Mouse (Mus musculus) thymus, postnatal 4 days (tissue): ENCODE results near the gene Stx2.
"Not testable (repeated sequence)": the region's sequence is repeated elsewhere in the genome, so short reads cannot be mapped to it uniquely, and the experiment has no call there.

Source experiments
- DNase-seq: peaks from one replicate; pipeline ENCODE4 v3.0.0; 2021

The Stx2 gene

GRCm38 (mm10) chr5:129008008-129008407, 366 bp downstream of the Stx2 start:
- DNase-seq: no peak

- DNase-seq: peak; percentile 26
These were observed 1.0 kb downstream of the Stx2 start for GRCm38 (mm10) chr5:129007105-129007957.

DNA sequence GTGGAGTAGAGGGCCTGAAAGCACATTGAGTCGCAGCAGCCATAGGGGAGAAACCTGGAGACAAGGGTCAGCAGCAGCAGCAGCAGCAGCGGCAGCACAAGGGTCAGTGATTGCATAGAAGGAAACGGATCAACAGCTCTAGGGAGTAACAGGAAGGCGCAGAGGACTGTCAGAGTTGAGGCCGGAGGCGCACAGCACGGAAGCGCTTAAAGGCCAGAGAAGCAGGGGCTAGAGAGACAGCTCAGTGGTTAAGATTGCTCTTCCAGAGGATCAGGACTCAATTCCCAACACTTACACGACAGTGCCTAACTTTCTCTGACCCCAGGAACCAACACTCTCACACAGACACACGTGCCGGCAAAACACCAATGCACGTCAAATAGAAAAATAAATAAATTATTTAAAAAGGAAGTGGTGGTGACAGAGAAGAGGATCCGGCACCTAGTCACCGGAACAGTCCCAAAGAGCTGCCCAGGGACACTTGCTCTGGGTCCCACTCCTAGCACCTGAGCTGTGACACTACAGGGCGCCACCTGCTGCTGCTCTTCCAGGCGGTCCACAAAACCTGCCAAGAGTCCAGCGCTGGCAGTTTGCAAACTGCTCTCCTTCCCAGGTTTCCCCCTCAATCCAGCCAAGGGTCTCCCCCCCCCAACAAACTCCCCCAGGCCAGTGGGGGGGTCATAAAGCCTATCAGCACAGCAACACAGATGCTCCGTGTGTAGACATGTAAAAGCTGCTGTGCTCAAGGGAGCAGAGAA, 2.2 kb downstream of the Stx2 start:
- peak; percentile 42 for DNase-seq

DNA sequence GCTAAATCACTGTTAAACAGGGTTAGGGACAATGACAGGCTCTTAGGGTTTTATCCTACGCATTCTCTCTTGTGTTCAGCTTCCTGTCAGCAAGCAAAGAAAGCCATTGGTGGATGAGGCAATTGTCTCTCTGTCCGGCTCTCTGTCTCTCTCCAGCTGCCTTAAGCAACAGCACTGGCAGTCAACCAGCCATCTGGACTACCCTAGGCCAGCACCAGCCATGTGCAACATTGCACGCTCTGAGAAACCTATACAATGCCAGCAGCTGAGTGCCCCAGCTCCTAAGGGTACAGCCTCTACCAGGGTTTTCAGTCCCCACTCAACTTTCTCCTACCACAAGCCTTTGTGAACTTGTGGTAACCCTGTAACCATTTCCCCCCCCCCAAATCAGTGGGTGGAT, 3.0 kb downstream of the Stx2 start:
- no peak for DNase-seq

DNA sequence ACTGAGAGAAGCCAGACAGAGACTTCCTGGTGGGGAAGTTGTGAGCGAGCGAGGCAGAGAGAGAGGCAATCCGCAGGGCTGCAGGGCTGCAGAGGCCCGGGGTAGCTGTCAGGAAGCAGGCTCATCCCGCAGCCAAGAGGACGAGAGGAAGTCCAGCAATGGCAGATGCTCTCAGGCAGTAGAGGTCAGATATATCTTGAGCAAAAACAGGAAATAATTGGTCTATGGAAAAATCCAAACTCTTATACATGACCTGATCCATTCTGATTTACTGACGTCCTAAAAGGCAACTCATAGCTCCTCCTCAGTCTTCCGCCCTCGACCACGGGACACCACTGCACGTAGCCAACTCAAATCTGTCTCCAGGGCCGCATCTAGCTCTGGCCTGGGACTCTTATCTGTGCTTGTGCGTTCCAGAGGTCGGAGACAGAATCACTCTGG, 5.8 kb downstream of the Stx2 start:
- DNase-seq: peak; percentile 21

DNA sequence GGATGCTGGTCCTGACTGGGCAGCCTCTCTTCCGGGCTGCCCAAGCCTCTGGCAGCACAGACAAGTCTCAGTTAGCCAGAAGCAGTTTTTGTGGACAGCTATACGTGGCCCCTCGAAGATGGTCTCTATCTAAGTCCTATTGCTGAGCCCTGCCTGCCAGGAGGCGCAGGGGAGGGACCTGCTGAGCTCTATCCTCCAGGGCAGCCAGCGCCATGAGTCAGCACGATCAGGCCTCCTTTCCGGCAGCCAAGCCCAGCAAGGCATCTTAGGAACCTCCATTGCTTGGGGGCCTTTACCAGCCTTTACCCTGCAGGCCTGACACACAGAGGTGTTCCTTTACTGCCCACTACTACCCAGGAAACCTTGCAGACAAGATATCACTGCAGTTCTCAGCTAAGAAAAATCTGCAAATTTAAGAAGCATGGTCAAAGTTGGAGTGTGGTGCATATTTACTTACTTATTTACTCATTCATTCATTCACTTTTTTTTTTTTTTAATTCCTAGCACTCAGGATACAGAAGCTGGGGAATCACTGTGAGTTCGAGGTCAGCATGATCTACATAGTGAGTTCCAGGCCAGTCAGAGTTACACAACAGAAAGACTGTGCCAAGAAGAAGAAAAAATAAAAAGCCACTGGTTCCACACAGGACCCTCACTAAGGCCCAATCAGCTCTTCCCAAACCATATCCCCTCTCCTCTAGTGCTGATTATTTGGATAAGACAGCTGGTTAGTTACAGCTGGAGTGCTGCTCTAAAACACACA, 7.5 kb downstream of the Stx2 start:
- DNase-seq: no peak

GRCm38 (mm10) chr5:128987141-128987954, 21.0 kb downstream of the Stx2 start:
- DNase-seq: no peak

GRCm38 (mm10) chr5:128985946-128986345, 22.4 kb downstream of the Stx2 start:
- no peak for DNase-seq

DNA sequence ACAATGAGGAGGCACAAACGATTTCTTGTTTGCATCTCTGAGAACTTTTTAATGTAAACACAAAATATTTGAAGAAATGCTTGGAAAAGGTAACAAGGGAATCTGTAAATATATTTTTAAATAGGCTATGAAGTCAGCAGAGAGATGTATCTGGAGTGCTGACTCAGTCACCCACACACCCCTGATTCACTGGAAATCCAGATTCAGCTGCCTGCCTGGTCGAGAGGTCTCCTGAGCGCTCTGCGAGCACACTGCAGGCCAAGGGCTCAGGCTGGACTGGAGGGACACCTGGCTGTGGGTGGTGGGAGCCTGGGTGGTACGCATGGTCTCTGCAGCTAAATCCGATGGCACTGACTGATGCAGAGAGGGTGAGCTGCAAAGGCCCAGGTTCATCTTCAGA, 23.8 kb downstream of the Stx2 start:
- no peak for DNase-seq

DNA sequence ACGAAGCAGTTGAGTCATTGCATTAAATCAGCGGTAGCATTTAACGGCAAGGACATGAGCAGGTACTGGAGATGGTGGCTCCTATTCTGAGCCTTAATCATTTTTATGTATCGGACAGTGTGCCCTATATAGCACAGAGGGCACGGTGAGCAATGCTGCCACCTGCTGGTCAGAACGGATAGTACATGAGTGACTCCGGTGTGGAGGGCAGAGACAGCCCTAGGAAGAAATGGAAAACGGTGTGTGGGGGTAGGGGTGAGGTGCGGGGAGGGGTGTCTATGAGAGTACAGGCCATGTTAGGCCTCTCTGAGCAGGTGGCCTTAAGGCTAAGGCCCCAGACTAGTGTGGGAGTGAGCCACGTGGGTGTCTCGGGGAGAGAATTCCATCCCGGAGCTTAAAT, 26.8 kb downstream of the Stx2 start:
- peak; percentile 82 for DNase-seq

GRCm38 (mm10) chr5:128980857-128981256, 27.5 kb downstream of the Stx2 start:
- DNase-seq: no peak

DNA sequence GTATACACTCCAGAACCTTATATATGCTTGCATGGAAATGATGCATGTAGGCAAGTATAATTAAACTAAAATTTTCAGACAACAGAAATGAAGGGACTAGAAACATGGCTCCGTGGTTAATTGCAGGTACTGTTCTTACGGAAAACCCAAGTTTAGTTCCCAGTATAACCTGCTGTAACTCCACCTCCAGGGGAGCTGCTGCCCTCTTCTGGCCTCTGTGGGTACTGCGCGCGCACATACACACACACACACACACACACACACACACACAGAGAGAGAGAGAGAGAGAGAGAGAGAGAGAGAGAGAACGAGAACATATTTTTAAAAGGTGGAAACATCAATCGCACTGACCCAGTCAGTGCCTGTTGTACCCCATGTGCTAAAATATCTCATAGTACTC, 29.4 kb downstream of the Stx2 start:
- DNase-seq: no peak

GRCm38 (mm10) chr5:128977466-128977865, 30.9 kb downstream of the Stx2 start:
- not testable (repeated sequence) for DNase-seq

GRCm38 (mm10) chr5:128976266-128976665, 32.1 kb downstream of the Stx2 start:
- peak; percentile 29 for DNase-seq

DNA sequence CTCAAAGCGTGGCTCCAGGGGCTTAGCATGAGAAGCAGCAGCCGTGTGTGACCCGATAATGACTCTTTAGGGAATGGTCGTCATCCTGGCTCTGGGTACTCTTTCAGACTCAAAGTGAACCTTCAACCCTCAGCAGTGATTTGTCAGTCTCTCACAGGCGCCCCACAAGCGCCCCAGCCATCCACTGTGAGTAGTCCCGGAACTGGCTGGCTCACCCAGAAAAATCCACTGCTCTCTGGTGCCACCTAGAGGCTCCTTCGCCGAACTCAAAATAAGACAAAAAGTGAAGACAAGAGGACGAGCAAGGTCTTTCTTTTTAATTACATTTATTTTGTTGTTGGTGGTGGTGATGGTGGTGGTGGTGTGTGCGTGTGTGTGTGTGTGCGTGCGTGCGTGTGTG, 37.1 kb downstream of the Stx2 start:
- peak; percentile 79 for DNase-seq

GRCm38 (mm10) chr5:128970878-128971277, 37.5 kb downstream of the Stx2 start:
- DNase-seq: no peak

GRCm38 (mm10) chr5:128964353-128964752, 44.0 kb downstream of the Stx2 start:
- DNase-seq: no peak

DNA sequence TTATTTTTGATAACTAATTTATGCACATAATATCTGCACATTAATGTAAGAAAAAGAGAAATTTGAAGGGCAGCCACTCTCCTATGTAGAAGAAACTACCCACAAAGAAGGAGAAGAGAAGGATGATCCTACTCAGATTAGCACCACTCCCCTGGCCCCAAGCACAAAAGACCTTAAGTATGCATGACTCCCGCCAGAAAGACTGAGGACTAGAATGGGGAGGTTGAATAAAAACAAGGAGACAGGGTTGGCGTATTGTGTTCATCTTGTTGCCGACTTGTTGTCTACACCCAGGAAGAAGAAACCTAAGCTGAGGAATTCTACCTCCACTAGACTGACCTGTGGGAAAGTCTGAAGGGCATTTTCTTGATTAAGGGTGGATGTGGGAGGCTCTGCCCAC, 49.5 kb downstream of the Stx2 start:
- no peak for DNase-seq

GRCm38 (mm10) chr5:128954371-128954770, 54.0 kb downstream of the Stx2 start:
- DNase-seq: peak; percentile 55

- DNase-seq: no peak
These were observed 54.9 kb downstream of the Stx2 start, which contains the start of gene Rimbp2 for GRCm38 (mm10) chr5:128953278-128954070. Rimbp2 (minus strand) TSS chr5:128953486.
